Mouse (Mus musculus) testis, adult 2 months (tissue): ENCODE data around the gene Cyp4v3.

Experiments used
- CTCF ChIP-seq: fragments of 200-500 bp; IDR thresholded peaks from 2 replicates; pipeline ENCODE4 v1.5.1; 2012; ENCODE audit warnings: low read depth, mild to moderate bottlenecking, inconsistent platforms, low read length, moderate library complexity; ENCODE audit not compliant: control insufficient read depth, insufficient read depth, insufficient replicate concordance
- POLR2A ChIP-seq: fragments of 200-500 bp; IDR thresholded peaks from 2 replicates; pipeline ENCODE4 v1.6.1; 2012; ENCODE audit warnings: low read depth, mild to moderate bottlenecking, inconsistent platforms, low read length, moderate library complexity; ENCODE audit not compliant: control insufficient read depth

DNA sequence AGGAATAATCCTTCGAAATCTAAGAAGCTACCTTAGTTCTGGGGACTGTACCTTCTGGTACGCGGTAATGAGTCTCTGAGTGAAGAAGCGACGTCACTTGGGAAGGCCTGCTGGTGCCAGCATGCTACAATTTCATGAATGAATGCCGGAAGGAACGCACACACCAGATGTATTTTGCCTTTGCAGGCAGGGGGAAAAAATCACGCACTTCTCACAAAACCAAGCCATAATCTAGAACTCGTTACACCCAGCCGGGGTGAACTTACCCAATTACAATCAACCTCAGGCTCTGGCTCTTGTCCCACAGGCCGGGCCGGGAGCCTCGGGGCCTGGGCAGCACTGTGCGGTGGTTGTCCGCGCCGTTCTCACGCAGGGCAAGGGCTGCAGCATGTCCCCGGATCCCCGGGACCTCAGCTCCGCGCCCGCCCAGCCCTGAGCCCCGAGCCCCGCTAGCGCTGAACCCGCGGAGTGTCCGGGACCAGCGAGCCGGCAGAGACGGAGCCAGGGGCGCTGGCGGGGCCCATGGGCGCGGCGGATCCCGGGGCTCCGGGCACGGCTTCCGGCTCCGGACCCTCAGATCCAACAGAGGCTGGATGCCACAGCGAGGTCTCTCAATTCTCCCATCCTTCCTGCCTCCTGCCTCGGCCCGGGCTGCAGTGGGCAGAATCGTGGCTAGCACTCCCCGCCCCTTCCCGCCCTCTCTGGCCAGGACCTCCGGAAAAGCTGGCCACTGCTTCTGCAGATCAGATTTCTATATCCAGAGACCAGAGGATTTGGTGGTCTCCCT lies 25.3 kb upstream of the Cyp4v3 start:
- TF ChIP-seq CTCF (no peak), POLR2A (no peak)
